Mouse (Mus musculus): ENCODE data around the gene Sapcd1.

DNA sequence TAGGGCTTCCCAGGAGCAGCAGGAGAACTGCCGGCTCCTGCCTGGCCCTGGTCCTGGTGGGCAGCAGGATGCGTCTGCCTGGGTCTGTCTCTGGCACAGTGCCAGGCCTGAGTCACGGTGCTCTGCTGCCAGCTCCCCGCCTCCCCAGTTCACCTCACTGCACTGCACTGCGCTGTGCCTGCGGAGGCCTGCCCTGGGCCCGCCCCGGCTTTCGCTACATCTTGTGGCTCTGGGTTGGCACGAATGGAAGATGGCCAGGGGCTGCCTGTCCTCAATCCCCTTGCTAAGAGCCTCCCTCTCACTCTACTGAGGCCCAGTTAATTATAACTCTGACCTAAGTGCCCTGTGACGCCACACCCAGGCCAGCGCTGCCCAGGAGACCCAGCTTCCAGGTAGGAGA, 11.4 kb downstream of the Sapcd1 start, which contains the start of gene Vwa7:
- TF ChIP-seq CTCF (IDR thresholded peaks at IDR 0.05; ENCODE audit: low read depth) (no peak), EP300 (IDR thresholded peaks at IDR 0.05; ENCODE audit: low read depth) (no peak)
